Mouse (Mus musculus): ENCODE results near the gene Ssbp4. TPM values are rescaled to one million over a fixed set of nuclear protein-coding genes. Genes with fewer than 3 reads are reported as not detected.

The Ssbp4 gene
- polyA plus RNA-seq, 1 experiment from 2014 or later, result 125 TPM

GRCm38 (mm10) chr8:70629574-70630531 lies 21.2 kb upstream of the Ssbp4 start:
- H3K9me3 ChIP-seq (ENCODE audit: control insufficient read depth, low read length), result no peaks in the 10 kb centered on the region
- ATAC-seq (ENCODE audit: insufficient read depth, low FRiP score, low TSS enrichment) (peak; percentile 89), DNase-seq (ENCODE audit: low spot score) (peak; percentile 95)
- peak overlapping the region; percentile 57 for H3K4me2 ChIP-seq (ENCODE audit: low read depth)
- peaks cover 10% of the 10 kb centered on the region; the same call in 1 of the 2 replicates for H3K4me1 ChIP-seq (ENCODE audit: control insufficient read depth, insufficient read depth, low read length)
- H3K4me3 ChIP-seq (ENCODE audit: low read depth, low read length), result peak overlapping the region; percentile 36
- H3K9ac ChIP-seq (ENCODE audit: low read length), result peak overlapping the region; percentile 58
- no peak overlapping the region for H3K27ac ChIP-seq (ENCODE audit: low read depth, low read length)
- 1% methylated on average over 60 of the region's 60 CpGs for WGBS
- H3K36me3 ChIP-seq (ENCODE audit: control insufficient read depth, insufficient read depth, low read length), result no peaks in the 10 kb centered on the region
- peaks cover 11% of the 10 kb centered on the region for H3K27me3 ChIP-seq (ENCODE audit: control insufficient read depth, insufficient read depth, low read length)

- ATAC-seq (ENCODE audit: insufficient read depth, low FRiP score, low TSS enrichment) (0 out of 2 replicates have a peak, but pooled peaks have one; percentile 2), DNase-seq (ENCODE audit: low spot score) (no peak)
- H3K9ac ChIP-seq (ENCODE audit: low read length), result peak overlapping the region; percentile 58
- H3K4me2 ChIP-seq (ENCODE audit: low read depth), result peak overlapping the region; percentile 57
- no peaks in the 10 kb centered on the region for H3K9me3 ChIP-seq (ENCODE audit: control insufficient read depth, low read length)
- peaks cover 10% of the 10 kb centered on the region; the same call in 1 of the 2 replicates for H3K4me1 ChIP-seq (ENCODE audit: control insufficient read depth, insufficient read depth, low read length)
- no peak overlapping the region for H3K27ac ChIP-seq (ENCODE audit: low read depth, low read length)
- WGBS, result 60% methylated on average over 7 of the region's 7 CpGs
- H3K4me3 ChIP-seq (ENCODE audit: low read depth, low read length), result peak overlapping the region; percentile 36; the same call in 1 of the 2 replicates
- H3K36me3 ChIP-seq (ENCODE audit: control insufficient read depth, insufficient read depth, low read length), result no peaks in the 10 kb centered on the region
- H3K27me3 ChIP-seq (ENCODE audit: control insufficient read depth, insufficient read depth, low read length), result peaks cover 11% of the 10 kb centered on the region
These were observed 20.4 kb upstream of the Ssbp4 start for GRCm38 (mm10) chr8:70628986-70629490.

- peaks cover 11% of the 10 kb centered on the region for H3K27me3 ChIP-seq (ENCODE audit: control insufficient read depth, insufficient read depth, low read length)
- 88% methylated on average over 5 of the region's 5 CpGs for WGBS
- no peak overlapping the region for H3K4me3 ChIP-seq (ENCODE audit: low read depth, low read length)
- H3K4me2 ChIP-seq (ENCODE audit: low read depth), result no peak overlapping the region
- DNase-seq (ENCODE audit: low spot score), result no peak
- H3K9ac ChIP-seq (ENCODE audit: low read length), result no peak overlapping the region
- H3K36me3 ChIP-seq (ENCODE audit: control insufficient read depth, insufficient read depth, low read length), result no peaks in the 10 kb centered on the region
- H3K27ac ChIP-seq (ENCODE audit: low read depth, low read length), result no peak overlapping the region
- no peaks in the 10 kb centered on the region for H3K9me3 ChIP-seq (ENCODE audit: control insufficient read depth, low read length)
- no peak for ATAC-seq (ENCODE audit: insufficient read depth, low FRiP score, low TSS enrichment)
- H3K4me1 ChIP-seq (ENCODE audit: control insufficient read depth, insufficient read depth, low read length), result peaks cover 10% of the 10 kb centered on the region; the same call in 1 of the 2 replicates
These were observed 18.4 kb upstream of the Ssbp4 start for GRCm38 (mm10) chr8:70627041-70627440.

GRCm38 (mm10) chr8:70625104-70625503 lies 16.4 kb upstream of the Ssbp4 start:
- Histone ChIP-seq H3K4me3 (ENCODE audit: low read depth, low read length) (no peak overlapping the region), H3K9ac (ENCODE audit: low read length) (no peak overlapping the region), H3K4me2 (ENCODE audit: low read depth) (no peak overlapping the region), H3K9me3 (ENCODE audit: control insufficient read depth, low read length) (no peaks in the 10 kb centered on the region), H3K27me3 (ENCODE audit: control insufficient read depth, insufficient read depth, low read length) (no peaks in the 10 kb centered on the region), H3K27ac (ENCODE audit: low read depth, low read length) (no peak overlapping the region), H3K4me1 (ENCODE audit: control insufficient read depth, insufficient read depth, low read length) (peaks cover 2% of the 10 kb centered on the region; the same call in 1 of the 2 replicates), H3K36me3 (ENCODE audit: control insufficient read depth, insufficient read depth, low read length) (no peaks in the 10 kb centered on the region)
- DNase-seq (ENCODE audit: low spot score) (peak; percentile 58), ATAC-seq (ENCODE audit: insufficient read depth, low FRiP score, low TSS enrichment) (no peak)
- WGBS, result 21% methylated on average over 5 of the region's 5 CpGs

- Histone ChIP-seq H3K4me2 (ENCODE audit: low read depth) (no peak overlapping the region), H3K27ac (ENCODE audit: low read depth, low read length) (no peak overlapping the region), H3K27me3 (ENCODE audit: control insufficient read depth, insufficient read depth, low read length) (no peaks in the 10 kb centered on the region), H3K9me3 (ENCODE audit: control insufficient read depth, low read length) (no peaks in the 10 kb centered on the region), H3K9ac (ENCODE audit: low read length) (no peak overlapping the region), H3K4me3 (ENCODE audit: low read depth, low read length) (no peak overlapping the region), H3K36me3 (ENCODE audit: control insufficient read depth, insufficient read depth, low read length) (no peaks in the 10 kb centered on the region), H3K4me1 (ENCODE audit: control insufficient read depth, insufficient read depth, low read length) (no peaks in the 10 kb centered on the region)
- WGBS, result 66% methylated on average over 3 of the region's 3 CpGs
- DNase-seq (ENCODE audit: low spot score) (no peak), ATAC-seq (ENCODE audit: insufficient read depth, low FRiP score, low TSS enrichment) (no peak)
These were observed 13.5 kb upstream of the Ssbp4 start for GRCm38 (mm10) chr8:70622220-70622619.

GRCm38 (mm10) chr8:70618888-70619334 lies 10.2 kb upstream of the Ssbp4 start:
- WGBS, result 46% methylated on average over 9 of the region's 9 CpGs
- H3K4me2 ChIP-seq (ENCODE audit: low read depth), result no peak overlapping the region
- peak; percentile 61 for DNase-seq (ENCODE audit: low spot score)
- ATAC-seq (ENCODE audit: insufficient read depth, low FRiP score, low TSS enrichment), result peak; percentile 62; the same call in 1 of the 2 replicates
- no peaks in the 10 kb centered on the region for H3K36me3 ChIP-seq (ENCODE audit: control insufficient read depth, insufficient read depth, low read length)
- H3K27ac ChIP-seq (ENCODE audit: low read depth, low read length), result no peak overlapping the region
- H3K4me3 ChIP-seq (ENCODE audit: low read depth, low read length), result no peak overlapping the region
- no peaks in the 10 kb centered on the region for H3K4me1 ChIP-seq (ENCODE audit: control insufficient read depth, insufficient read depth, low read length)
- no peaks in the 10 kb centered on the region for H3K9me3 ChIP-seq (ENCODE audit: control insufficient read depth, low read length)
- H3K9ac ChIP-seq (ENCODE audit: low read length), result no peak overlapping the region
- H3K27me3 ChIP-seq (ENCODE audit: control insufficient read depth, insufficient read depth, low read length), result no peaks in the 10 kb centered on the region

- WGBS, result 79% methylated on average over 11 of the region's 11 CpGs
These were observed 9.3 kb upstream of the Ssbp4 start for GRCm38 (mm10) chr8:70617985-70618384.

GRCm38 (mm10) chr8:70616645-70617044 lies 8.0 kb upstream of the Ssbp4 start:
- Histone ChIP-seq H3K27ac (ENCODE audit: low read depth, low read length) (no peak overlapping the region), H3K27me3 (ENCODE audit: control insufficient read depth, insufficient read depth, low read length) (no peaks in the 10 kb centered on the region), H3K4me3 (ENCODE audit: low read depth, low read length) (no peak overlapping the region), H3K36me3 (ENCODE audit: control insufficient read depth, insufficient read depth, low read length) (no peaks in the 10 kb centered on the region), H3K4me2 (ENCODE audit: low read depth) (no peak overlapping the region), H3K9ac (ENCODE audit: low read length) (no peak overlapping the region), H3K4me1 (ENCODE audit: control insufficient read depth, insufficient read depth, low read length) (no peaks in the 10 kb centered on the region), H3K9me3 (ENCODE audit: control insufficient read depth, low read length) (no peaks in the 10 kb centered on the region)
- WGBS, result 51% methylated on average over 11 of the region's 11 CpGs
- no peak for DNase-seq (ENCODE audit: low spot score)
- ATAC-seq (ENCODE audit: insufficient read depth, low FRiP score, low TSS enrichment), result no peak

More at GRCm38 (mm10) chr8:70617985-70618384, 9.3 kb upstream of the Ssbp4 start:
- Histone ChIP-seq H3K9me3 (ENCODE audit: control insufficient read depth, low read length) (no peaks in the 10 kb centered on the region), H3K27ac (ENCODE audit: low read depth, low read length) (no peak overlapping the region), H3K9ac (ENCODE audit: low read length) (no peak overlapping the region), H3K4me2 (ENCODE audit: low read depth) (no peak overlapping the region), H3K36me3 (ENCODE audit: control insufficient read depth, insufficient read depth, low read length) (no peaks in the 10 kb centered on the region), H3K4me1 (ENCODE audit: control insufficient read depth, insufficient read depth, low read length) (no peaks in the 10 kb centered on the region), H3K4me3 (ENCODE audit: low read depth, low read length) (no peak overlapping the region), H3K27me3 (ENCODE audit: control insufficient read depth, insufficient read depth, low read length) (no peaks in the 10 kb centered on the region)
- ATAC-seq (ENCODE audit: insufficient read depth, low FRiP score, low TSS enrichment) (no peak), DNase-seq (ENCODE audit: low spot score) (no peak)
